Mouse (Mus musculus): ENCODE data around the gene Rbbp9.
"Not testable (repeated sequence)": the region's sequence is repeated elsewhere in the genome, so short reads cannot be mapped to it uniquely, and the experiment has no call there.

Gene Rbbp9

GRCm38 (mm10) chr2:144550529-144550928 is at the start of gene Rbbp9:
TSS of gene Rbbp9 (minus strand) at chr2:144550869.
- peak; percentile 44 for DNase-seq

GRCm38 (mm10) chr2:144599831-144600687 is 49.4 kb upstream of the Rbbp9 start, which contains the start of gene Dtd1:
TSS of gene Dtd1 (plus strand) at chr2:144599897.
- peak; percentile 91 for DNase-seq

GRCm38 (mm10) chr2:144598006-144598405 is 47.3 kb upstream of the Rbbp9 start:
- DNase-seq, result no peak

- DNase-seq, result peak; percentile 77
Observed at GRCm38 (mm10) chr2:144593951-144594651, 43.4 kb upstream of the Rbbp9 start, which contains the start of gene Smim26. TSS of gene Smim26 (plus strand) at chr2:144594054.

- not testable (repeated sequence) for DNase-seq
Observed at GRCm38 (mm10) chr2:144593036-144593435, 42.4 kb upstream of the Rbbp9 start.

GRCm38 (mm10) chr2:144588723-144589122 is 38.1 kb upstream of the Rbbp9 start:
- DNase-seq, result no peak

- DNase-seq, result peak; percentile 96
Observed at GRCm38 (mm10) chr2:144555820-144556552, 5.3 kb upstream of the Rbbp9 start, which contains the start of gene Sec23b. TSS of gene Sec23b (plus strand) at chr2:144556229.

GRCm38 (mm10) chr2:144555286-144555819 is 4.7 kb upstream of the Rbbp9 start:
- no peak for DNase-seq

- no peak for DNase-seq
Observed at GRCm38 (mm10) chr2:144553905-144554304, 3.2 kb upstream of the Rbbp9 start.

- no peak for DNase-seq
Observed at GRCm38 (mm10) chr2:144547559-144547958, 3.1 kb downstream of the Rbbp9 start.

GRCm38 (mm10) chr2:144545481-144545880 is 5.2 kb downstream of the Rbbp9 start:
- DNase-seq, result no peak

GRCm38 (mm10) chr2:144545061-144545460 is 5.6 kb downstream of the Rbbp9 start:
- DNase-seq, result no peak

- peak; percentile 11 for DNase-seq
Observed at GRCm38 (mm10) chr2:144544630-144545029, 6.0 kb downstream of the Rbbp9 start.

- DNase-seq, result no peak
Observed at GRCm38 (mm10) chr2:144543670-144544069, 7.0 kb downstream of the Rbbp9 start.

- DNase-seq, result no peak
Observed at GRCm38 (mm10) chr2:144541246-144541645, 9.4 kb downstream of the Rbbp9 start.

GRCm38 (mm10) chr2:144537123-144537522 is 13.5 kb downstream of the Rbbp9 start:
- no peak for DNase-seq

- DNase-seq, result no peak
Observed at GRCm38 (mm10) chr2:144527821-144528174, 22.9 kb downstream of the Rbbp9 start.

- DNase-seq, result peak; percentile 96
Observed at GRCm38 (mm10) chr2:144526981-144527820, 23.5 kb downstream of the Rbbp9 start, which contains the start of the genes Dzank1 and Polr3f. TSS of gene Dzank1 (minus strand) at chr2:144527414. TSS of gene Polr3f (plus strand) at chr2:144527718.

- no peak for DNase-seq
Observed at GRCm38 (mm10) chr2:144525856-144526255, 24.8 kb downstream of the Rbbp9 start.

- DNase-seq, result no peak
Observed at GRCm38 (mm10) chr2:144519772-144520171, 30.9 kb downstream of the Rbbp9 start.

- no peak for DNase-seq
Observed at GRCm38 (mm10) chr2:144514619-144515018, 36.0 kb downstream of the Rbbp9 start.

GRCm38 (mm10) chr2:144502134-144502533 is 48.5 kb downstream of the Rbbp9 start:
- DNase-seq, result no peak
